Comparison of ENCODE assay signal across 15 mouse cellular contexts in the genomic region with DNA sequence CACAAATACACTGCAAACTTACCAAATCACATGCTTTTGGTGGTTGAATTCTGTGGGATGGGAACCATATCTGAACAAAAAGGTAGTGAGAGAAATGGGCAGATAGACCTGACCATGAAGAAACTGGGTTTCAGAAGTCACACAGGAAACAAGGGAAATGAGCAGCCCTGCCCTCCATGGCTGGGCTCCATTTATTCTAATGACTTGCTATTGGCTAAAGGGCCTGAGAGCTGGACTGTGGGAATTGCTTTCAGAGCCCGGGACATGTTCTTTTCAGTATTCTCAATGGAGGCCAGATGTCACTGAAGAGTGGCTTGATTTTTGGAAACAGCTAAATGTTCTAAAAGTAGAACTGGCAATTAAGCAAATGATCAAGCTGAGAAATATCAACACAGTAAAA.
DNase-seq lines count a peak whose midpoint lies in the region; ATAC-seq and TF ChIP-seq lines count a peak whose summit lies in the region.
"Had no signal": no experiment of that assay in that cellular context is flagged by ENCODE, and none has a peak within 500 bp of the region (broad histone marks: within the 10 kb centered on the region; RNA-seq: fewer than 3 reads in every experiment).

No protein-coding gene starts in this region.

- H3K4me1 ChIP-seq in heart, embryonic 10.5 days = no peaks in the 10 kb centered on the region
- H3K4me1 ChIP-seq in lung, embryonic 14.5 days (ENCODE audit: insufficient read depth) = no peaks in the 10 kb centered on the region
- peaks cover 4% of the 10 kb centered on the region; the same call in 1 of the 2 replicates for H3K4me1 ChIP-seq in lung, adult 2 months (ENCODE audit: control insufficient read depth, insufficient read depth, low read length)
- H3K4me1 ChIP-seq: embryonic facial prominence, embryonic 12.5 days; liver, embryonic 15.5 days had no signal

- ATAC-seq in lung, embryonic 14.5 days (ENCODE audit: insufficient read depth) = no peak

- H3K27me3 ChIP-seq in heart, embryonic 10.5 days (ENCODE audit: insufficient read depth, poor library complexity, severe bottlenecking) = no peaks in the 10 kb centered on the region
- H3K27me3 ChIP-seq in lung, embryonic 14.5 days (ENCODE audit: insufficient read depth, low read length) = no peaks in the 10 kb centered on the region
- H3K27me3 ChIP-seq: embryonic facial prominence, embryonic 12.5 days; heart, embryonic 13.5 days; limb, embryonic 12.5 days; liver, embryonic 15.5 days had no signal

- TF ChIP-seq CTCF in lung, embryonic 14.5 days (IDR thresholded peaks at IDR 0.05; ENCODE audit: low read depth) = no peak
- TF ChIP-seq CTCF in lung, adult 2 months (IDR thresholded peaks at IDR 0.05; ENCODE audit: insufficient read depth, low read length) = no peak

- no peak overlapping the region for H3K4me2 ChIP-seq in lung, embryonic 14.5 days
- H3K4me2 ChIP-seq: embryonic facial prominence, embryonic 12.5 days; heart, embryonic 13.5 days; limb, embryonic 12.5 days; liver, embryonic 15.5 days had no signal

- no peak overlapping the region for H3K4me3 ChIP-seq in heart, embryonic 10.5 days
- no peak overlapping the region for H3K4me3 ChIP-seq in lung, embryonic 14.5 days (ENCODE audit: low read depth, low read length)
- no peak overlapping the region for H3K4me3 ChIP-seq in lung, adult 2 months (replicated peaks; ENCODE audit: extremely low read depth, low read depth, low read length)
- H3K4me3 ChIP-seq: embryonic facial prominence, embryonic 12.5 days; heart, embryonic 13.5 days; layer of hippocampus, adult 2 months; limb, embryonic 12.5 days; liver, embryonic 15.5 days had no signal

- H3K27ac ChIP-seq in heart, embryonic 10.5 days = no peak overlapping the region
- H3K27ac ChIP-seq in lung, embryonic 14.5 days (ENCODE audit: low read depth) = no peak overlapping the region
- H3K27ac ChIP-seq: embryonic facial prominence, embryonic 12.5 days; heart, embryonic 13.5 days; layer of hippocampus, adult 2 months; limb, embryonic 12.5 days; liver, embryonic 15.5 days had no signal

- WGBS in heart, embryonic 10.5 days = 65% methylated on average over 1 of the region's 1 CpGs
- 50% methylated on average over 1 of the region's 1 CpGs for WGBS in lung, embryonic 14.5 days
- 38% methylated on average over 1 of the region's 1 CpGs for WGBS in lung, adult 2 months

- intact Hi-C loops in heart, postnatal 36 days (cut with DNase I) = no loop called here

- H3K9me3 ChIP-seq in heart, embryonic 10.5 days = no peaks in the 10 kb centered on the region
- H3K9me3 ChIP-seq in lung, embryonic 14.5 days (ENCODE audit: low read depth, low read length) = no peaks in the 10 kb centered on the region
- H3K9me3 ChIP-seq: embryonic facial prominence, embryonic 12.5 days; heart, embryonic 13.5 days; limb, embryonic 12.5 days; liver, embryonic 15.5 days had no signal

- peak; percentile 96 for DNase-seq in heart, adult 11 months
- DNase-seq in heart, embryonic 10.5 days (ENCODE audit: low spot score) = no peak
- peak; percentile 6 for DNase-seq in lung, embryonic 14.5 days
- DNase-seq in lung, adult 2 months = no peak
- DNase-seq in heart, postnatal 36 days = peak; percentile 8 to 34
- DNase-seq in skeletal muscle tissue, adult 2 months (ENCODE audit: low read depth, low spot score) = peak; percentile 37
- no peak for DNase-seq in left cerebral cortex, adult 9 months (ENCODE audit: low spot score in 2 of 2)
- DNase-seq: cerebellum, adult 11-12 months; retina, postnatal 1 day; spleen, adult 18-20 months had no signal

- no peaks in the 10 kb centered on the region for H3K36me3 ChIP-seq in heart, embryonic 10.5 days
- H3K36me3 ChIP-seq in lung, embryonic 14.5 days (ENCODE audit: insufficient read depth) = no peaks in the 10 kb centered on the region
- H3K36me3 ChIP-seq: embryonic facial prominence, embryonic 12.5 days; heart, embryonic 13.5 days; limb, embryonic 12.5 days; liver, embryonic 15.5 days had no signal

- no peak for TF ChIP-seq POLR2A in lung, adult 2 months (IDR thresholded peaks at IDR 0.05; ENCODE audit: borderline replicate concordance, extremely low read depth, low read depth, low read length)

- H3K9ac ChIP-seq in lung, embryonic 14.5 days = no peak overlapping the region
- H3K9ac ChIP-seq: embryonic facial prominence, embryonic 12.5 days; heart, embryonic 13.5 days; limb, embryonic 12.5 days; liver, embryonic 15.5 days had no signal

Comparison
In these comparisons a context has a peak if more than half of its experiments do, and no peak if none do; other contexts are left out.
1. DNase-seq: peak in heart, adult 11 months (single experiment), lung, embryonic 14.5 days (single experiment), heart, postnatal 36 days (2 of 2) and skeletal muscle tissue, adult 2 months (single experiment); none in heart, embryonic 10.5 days (single experiment), lung, adult 2 months (single experiment) and left cerebral cortex, adult 9 months (0 of 2).